Mouse (Mus musculus) adrenal gland, adult 2 months (tissue): ENCODE data around the gene Kcnma1. TPM values are rescaled to one million over a fixed set of nuclear protein-coding genes. Genes with fewer than 3 reads are reported as not detected.

Experiments
- DNase-seq: peaks from one replicate; pipeline ENCODE4 v3.0.0; 2021
- polyA plus RNA-seq: library from polyadenylated mRNA; depleted of rRNA; stranded (reverse); fragments of >200 nt; gene quantifications from 2 replicates; pipeline ENCODE4 v1.2.3, GENCODE M21; 2012
- total RNA-seq, 2 experiments: library from RNA; stranded (reverse); gene quantifications; 2 replicates each; pipeline ENCODE4 v1.2.3; 2021

The Kcnma1 gene
- total and polyA plus RNA-seq, 3 experiments: 27.6 to 77.4 (median 48.9) TPM

DNA sequence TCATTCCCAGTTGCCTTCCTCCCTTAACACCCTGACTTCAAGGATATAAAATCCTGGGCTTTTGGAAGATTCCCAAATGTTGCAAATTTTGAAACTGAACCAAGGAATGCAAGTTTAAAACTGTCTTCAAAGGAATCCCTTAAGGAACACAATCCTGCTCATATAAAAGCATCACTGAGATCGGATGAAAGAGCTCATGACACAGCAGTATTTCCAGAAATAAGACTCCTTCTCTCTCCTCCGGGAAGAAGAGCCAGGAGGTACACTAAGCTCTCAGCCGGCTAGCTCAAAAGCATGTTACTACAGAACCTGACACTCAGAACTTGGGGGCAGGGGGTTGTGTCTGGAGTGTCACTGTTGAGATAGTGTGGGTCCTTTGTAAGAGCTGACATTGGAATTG lies 325.8 kb downstream of the Kcnma1 start:
- no peak for DNase-seq

DNA sequence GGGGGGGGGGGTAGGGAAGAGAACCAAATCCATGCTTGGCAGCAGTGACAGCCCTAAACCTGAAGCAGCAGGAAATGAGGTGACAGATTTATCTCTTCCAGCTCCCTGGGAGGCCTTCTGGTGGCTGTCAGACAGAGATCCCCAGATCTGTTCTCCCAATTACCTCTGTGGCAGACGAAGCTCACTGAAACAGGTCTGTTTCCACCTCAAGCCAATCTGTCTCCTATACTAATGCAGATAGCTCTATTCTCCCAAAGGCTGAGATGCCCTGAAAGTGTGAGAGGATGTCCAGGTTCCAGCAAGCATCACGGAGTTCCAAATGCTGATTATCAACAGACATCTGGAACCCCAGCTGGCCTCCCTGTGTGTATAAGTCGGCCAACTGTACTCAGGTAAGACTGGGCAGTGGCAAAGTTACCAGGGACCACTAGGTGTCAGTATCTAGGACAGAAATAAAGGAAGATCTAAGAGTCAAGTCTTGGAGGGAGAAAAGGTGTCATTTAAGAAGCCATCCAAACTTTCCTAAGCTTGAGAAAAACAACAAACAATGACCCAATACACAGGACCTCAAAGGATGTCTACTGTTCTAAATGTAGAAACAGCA lies 329.7 kb downstream of the Kcnma1 start:
- DNase-seq: peak; percentile 17

DNA sequence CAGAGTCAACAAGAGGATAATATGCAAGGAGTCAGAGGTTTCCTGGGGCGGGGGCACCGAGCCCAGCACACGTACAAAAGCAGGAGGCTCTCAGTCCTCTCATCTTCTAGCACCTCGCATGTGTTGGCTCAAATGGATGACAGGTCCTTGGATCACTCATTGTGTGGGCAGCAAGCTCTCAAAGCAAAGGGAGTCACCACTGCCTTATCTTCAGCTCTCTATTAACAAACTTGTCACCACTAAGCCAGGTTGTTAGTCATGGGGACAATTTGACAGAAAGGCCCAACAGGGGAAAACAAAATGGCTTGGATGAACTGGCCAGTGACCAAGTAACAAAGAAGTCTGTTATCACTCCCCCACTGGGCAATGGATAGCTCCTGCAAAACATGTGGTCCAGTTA lies 331.5 kb downstream of the Kcnma1 start:
- no peak for DNase-seq

DNA sequence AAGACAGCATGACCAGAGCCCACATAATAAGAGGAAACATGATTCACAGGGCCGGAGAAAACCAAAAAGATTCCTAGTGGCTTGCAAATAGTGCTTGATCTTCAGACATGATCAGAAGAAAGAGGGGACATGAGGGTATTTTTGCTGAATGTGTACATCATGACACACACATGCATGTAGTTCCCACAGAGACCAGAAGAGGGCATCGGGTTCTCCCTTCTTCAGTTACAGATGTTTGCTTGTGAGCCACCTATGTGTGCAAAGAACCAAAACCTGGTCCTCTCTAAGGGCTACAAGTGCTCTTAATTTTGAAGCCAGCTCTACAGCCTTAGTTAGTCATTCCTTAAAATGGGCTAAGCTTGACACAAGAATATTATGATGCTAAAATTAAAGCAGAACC lies 334.9 kb downstream of the Kcnma1 start:
- no peak for DNase-seq

DNA sequence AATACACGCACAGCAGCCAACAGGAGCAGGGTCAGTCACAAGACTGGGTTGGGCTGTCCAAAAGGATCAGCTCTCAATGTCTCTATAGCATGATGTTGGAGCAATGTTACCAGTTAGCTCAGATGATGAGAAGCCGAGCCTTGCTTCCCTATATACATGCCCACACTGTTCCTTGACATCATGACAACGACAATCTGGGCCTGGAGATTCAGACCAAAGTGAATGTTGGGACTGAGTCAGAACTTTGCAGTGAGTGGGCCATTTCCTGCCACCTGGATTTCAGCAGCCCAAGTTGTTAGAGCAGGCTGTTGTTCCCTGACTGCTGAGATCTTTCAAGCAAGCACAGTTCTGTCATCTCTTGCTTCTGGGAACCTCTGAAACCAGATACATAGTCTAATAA lies 347.9 kb downstream of the Kcnma1 start:
- DNase-seq: no peak

DNA sequence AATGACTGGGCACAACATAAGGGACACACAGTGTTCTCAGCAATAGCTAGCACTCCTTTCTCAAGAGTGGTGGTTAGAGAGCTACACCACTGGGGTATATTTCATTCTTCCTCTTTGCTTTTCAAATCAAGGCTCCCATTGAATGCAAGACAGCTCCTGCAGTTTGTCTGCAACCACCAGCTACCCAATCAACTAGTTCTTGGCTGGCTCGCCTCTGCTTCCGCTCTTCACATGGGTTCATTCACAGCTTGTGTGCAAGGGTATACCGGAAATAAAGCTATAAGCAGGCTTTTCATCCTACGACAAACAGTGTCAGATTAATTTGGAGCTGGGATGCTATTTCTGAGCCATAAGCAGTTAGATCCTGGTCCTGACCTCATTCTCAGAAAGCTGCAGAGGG lies 362.6 kb downstream of the Kcnma1 start:
- DNase-seq: no peak

DNA sequence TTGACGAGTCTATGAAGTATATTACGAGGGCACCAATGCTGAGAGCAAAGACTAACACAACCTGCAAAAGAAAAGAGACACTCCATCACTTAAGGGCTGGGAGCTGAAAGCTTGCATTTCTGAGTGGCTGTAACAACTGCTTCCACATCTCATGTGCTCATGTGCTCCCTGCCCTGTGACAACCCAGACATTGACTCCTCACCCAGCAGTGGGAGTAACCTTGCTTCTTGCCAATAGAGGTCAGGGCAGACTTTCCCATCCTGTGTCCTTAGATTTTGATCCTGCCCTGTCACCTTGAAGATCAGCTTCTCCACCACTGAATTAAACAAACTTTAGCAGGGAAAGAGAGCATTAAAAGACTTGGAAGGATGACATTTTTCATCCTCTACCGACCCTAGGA lies 364.2 kb downstream of the Kcnma1 start:
- peak; percentile 66 for DNase-seq

DNA sequence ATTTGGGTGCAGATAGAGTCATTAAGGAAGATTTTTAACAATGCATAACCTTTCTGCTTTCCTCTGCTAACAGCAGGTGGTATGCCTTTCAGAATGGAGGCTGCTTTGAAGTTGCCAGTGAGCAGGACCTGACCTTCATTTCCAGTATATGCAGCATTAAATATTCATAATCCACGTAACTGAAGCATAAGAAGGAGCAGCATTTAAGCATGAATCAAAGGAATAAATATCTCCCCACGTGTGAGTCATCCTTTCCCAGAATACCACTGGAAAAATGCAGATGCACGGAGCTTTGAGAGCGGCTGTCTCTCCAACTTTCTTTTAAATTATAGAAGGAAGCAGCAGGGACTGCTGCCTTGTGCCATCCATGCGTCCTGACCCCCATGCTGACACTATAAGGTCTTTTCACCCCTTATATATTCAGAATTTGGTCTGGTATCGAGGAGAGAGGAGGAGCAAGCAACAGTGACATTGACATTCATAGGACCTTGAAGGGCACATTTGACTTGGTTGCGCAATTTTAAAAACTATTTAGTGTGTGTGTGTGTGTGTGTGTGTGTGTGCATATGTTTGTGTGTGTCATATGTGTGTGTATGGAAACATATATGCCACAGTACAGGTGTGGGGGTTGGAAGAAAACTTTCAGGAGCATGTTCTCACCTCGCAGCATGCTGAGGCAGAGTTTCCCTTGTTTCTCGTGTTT lies 368.8 kb downstream of the Kcnma1 start:
- DNase-seq: peak; percentile 63

DNA sequence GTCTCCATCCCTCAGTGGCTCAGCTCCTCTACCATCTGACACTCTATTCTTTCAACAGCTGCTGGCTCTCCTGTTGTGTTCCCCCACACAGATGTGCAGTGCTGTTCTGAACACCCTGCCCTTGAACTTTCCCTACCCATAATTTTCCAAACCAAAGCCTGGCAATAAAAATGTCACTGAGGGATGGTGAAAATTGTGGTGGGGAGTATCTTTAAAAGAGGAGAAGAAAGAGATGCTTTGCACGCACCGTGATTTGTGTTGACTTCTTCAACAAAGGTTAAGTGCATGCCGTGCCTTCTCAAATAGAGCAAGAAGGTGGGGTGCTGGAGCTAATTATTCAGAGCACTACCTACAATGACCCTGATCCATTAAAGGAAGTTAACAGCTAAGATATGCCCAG lies 371.1 kb downstream of the Kcnma1 start:
- DNase-seq: peak; percentile 43

DNA sequence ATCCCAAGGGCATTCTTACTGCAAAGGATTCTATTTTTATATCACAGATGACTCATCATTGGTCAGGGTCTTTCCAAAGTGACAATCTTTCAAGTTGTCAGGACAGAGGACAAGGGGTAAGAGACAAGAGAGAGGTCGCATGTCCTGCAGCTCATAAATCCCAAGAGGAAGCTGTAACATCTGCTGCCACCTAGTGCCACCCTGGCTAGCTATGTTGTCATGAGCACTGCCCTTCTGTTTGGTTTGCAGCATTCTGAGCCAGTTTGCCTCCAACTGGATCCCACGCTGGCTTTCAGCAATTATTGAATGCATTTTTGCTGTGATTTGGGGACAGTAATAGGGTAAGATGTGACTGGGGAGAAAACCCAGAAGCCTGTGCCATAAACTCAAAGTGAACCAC lies 373.6 kb downstream of the Kcnma1 start:
- DNase-seq: peak; percentile 59

DNA sequence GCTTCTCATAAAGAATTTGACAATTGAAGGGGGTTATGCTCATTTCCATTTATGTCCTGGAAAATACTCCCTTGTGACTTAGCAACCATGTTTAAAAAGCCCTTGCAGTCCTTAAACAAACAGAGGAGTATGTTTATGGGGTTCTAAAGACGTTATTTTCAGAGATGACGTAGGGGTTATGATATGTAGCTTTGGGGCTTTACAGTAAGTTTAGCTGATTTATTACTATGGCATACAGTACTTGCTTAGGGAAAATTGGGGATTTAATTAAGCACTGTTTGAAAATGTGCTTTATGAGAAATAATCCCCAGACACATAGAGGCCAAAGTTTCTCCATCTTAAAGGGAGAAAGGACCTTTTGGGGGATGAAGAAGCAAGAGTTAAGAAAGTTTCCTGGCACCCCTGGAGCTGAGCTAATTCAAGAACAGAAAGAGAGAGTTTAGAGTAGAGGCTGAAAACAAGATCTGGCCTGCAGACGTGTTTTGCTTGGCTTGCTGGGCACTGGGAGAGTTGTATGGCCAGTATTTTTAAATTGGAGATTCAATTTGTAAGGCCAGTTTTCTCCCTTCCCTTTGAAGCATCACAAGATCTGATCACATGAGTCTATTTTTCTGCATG lies 376.1 kb downstream of the Kcnma1 start:
- DNase-seq: no peak

DNA sequence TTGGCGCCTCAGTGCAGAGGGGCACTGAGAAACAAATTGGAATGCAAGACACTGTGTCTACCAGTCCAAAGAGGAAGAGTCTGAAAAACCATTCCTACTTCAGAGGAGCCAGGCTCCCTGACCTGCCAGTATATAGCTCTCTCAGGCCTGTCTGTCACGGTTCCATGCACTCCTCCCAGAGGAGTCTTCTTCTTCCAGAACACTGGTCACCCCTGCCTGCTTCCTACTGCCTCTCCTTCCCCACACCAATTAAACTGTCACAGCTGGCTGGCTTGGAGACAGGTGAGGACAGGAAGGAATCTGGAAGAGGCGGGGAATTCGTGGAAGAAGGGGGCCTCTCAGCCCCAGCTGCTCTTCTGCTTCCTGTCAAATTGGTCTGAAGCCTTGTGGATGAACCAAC lies 378.4 kb downstream of the Kcnma1 start:
- DNase-seq: no peak

DNA sequence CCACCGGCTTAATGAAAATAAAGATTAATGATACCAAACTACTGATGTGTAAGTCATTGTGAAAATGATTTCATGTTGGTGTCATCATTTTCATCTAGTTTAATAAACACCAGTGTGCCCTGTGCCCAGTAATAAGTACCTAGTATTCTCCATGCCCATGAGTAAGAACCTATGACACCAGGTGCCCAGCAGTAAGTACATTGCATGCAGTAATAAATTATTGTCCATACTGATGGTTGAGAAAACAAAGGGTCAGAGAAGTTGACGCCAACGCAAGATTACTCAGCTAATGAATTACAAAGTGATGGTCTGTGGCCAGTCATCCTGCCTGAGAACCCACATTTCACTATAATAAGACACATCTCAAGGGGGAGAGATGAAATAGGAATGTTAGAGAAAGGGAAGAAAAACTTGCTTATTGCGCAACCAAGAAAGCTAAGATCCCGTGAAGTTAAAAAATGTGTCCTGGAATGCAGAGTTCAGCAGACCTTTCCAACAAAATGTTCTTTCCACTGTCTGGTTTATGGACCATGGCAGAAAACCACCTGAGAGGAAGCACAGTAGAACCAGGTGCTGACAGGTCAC lies 381.2 kb downstream of the Kcnma1 start:
- no peak for DNase-seq

DNA sequence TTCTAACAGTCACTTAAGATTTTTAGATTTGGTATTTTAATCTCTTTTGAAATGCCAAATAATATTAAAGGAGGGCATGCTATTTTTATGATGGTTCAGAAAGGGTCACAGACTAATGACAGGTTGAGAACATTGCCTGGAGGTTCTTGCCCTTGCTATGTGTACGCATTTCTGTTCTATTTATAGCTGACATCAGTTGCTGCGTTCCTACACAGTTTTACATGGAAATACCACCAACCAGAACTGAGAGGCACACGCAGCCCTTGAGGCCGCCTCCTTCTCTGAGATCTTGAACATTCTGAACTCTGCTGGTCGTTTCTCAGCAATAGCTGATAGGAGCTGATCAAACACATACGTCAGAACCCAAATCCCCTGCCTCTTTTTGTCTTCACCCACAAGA lies 387.4 kb downstream of the Kcnma1 start:
- no peak for DNase-seq

DNA sequence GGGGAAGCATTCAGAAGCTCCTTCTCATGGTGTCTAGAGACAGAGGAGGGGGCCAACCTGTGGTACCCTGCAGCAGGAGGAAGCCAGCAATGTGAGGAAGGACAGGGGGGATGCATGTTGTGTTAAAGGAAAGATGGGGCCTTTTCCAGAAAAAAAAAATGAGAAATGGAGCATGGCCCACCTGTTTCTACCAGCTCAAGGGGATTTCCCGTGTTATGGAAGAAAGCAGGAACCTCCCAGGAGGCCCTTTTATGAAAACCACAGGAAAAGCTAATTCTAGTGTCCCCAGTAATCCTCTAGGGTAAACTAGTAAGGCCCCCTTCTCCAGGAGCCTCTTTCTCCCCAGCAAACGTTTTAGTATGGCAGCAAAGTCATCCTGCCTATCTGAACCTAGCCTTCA lies 388.2 kb downstream of the Kcnma1 start:
- no peak for DNase-seq

DNA sequence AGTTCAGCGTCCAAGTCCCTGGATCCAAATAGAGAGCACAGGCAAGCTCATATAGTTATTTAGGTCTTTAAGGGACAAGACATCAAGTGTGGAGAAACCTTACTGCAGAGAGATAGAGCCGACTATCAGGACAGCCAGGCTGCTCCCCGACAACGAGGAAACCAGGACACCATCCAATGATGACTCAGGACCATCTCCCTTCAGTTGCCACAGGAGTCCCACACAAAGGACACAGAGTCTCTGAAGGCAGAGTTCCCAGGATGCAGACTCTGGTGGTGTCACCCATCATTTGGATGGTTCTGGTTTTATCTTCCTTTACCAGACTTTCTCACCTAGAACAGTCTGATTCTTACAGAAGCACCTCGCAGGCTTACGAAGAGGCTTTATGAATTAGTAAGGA lies 388.9 kb downstream of the Kcnma1 start:
- no peak for DNase-seq

DNA sequence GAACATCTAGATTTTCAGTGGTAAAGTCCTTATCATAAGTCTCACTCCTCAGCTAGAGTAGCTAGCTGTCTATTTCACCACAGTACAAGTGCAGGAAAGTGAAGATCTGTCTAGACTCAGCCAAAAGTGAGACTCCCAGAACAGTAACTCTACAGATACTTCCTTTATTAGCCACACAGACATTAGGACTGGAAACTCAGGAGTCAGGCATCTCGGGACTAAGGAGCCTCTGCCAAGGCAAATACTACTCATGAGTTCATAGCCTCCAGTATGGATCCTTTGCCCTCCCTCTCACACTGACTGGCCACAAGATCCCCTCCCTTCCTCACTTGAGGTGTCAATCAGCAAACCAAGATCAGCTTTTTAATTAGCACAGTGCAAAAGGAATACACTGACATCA lies 389.8 kb downstream of the Kcnma1 start:
- no peak for DNase-seq

DNA sequence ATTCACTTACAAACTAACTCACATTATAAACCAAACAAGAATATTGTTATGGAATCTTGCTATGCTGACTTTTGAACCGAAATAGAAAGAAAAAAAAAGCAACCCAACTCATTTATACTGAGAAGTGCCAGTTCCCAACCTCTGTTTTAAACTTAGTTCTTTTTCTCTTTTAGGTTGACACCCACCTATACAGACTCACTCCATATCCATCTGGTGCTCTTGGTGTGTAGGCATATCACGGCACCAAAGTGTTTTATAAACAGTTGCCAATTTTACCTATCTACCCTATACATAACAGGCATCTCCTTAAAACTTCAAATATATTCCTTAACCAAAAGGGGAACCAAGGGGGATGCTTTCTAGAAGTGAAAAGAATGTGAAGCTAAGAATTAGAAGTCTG lies 393.6 kb downstream of the Kcnma1 start:
- DNase-seq: no peak

DNA sequence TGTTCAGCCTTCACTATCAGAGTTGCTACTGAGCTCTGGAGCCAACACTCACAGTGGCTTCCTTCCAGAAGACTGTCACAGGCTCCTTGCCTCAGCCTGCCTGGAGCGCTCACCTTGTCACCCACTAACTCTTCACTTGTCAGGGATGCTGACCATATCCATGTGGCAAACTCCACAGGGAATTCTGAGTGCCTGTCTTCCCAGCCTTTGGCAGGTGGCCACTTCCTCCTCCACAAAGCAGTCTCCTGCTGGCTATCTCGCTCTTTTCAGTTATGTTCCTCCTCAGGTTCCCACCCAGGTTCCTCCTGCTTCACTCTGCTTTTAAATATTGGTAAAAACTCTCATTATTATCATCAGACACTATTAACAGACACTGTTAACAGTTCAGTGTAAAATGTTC lies 395.3 kb downstream of the Kcnma1 start:
- DNase-seq: no peak

DNA sequence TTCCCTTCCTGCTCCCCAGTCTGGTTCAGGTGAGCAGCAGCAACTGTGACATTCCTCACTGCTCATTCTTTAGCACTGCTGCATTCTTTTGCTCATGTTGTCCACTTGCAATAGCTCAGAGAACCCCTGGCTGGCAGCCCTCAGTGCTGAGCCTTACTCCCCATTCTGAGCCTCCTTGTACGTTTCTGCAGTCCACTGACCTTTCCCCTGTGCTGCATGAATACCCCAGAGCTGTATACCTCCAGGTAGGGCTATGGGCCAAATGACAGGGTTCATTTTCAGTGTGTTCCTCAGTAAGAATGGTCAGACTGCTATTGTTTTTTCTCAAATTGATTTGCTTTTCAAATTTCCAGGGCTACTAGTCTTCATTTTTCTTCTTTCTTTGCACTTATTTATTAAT lies 396.2 kb downstream of the Kcnma1 start:
- no peak for DNase-seq

DNA sequence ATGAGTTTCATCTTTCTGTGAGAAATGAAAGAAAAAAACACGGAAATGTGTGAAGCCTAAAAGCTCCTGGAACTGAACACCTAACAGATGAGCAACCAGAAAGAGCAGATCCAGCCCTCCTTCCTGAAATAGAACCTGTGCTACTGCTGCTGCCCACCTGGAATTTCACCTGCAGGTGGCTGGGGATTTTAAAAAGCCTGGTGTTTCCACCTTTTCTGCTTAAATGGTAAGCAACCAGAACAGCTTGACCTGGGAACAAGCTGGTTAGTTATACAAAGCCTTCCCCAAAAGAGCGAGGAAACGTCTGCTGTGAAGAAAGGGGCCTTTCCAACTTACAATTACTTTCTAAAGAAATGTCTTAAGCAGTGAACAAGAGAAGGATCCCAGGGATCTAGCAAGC lies 404.2 kb downstream of the Kcnma1 start:
- no peak for DNase-seq

DNA sequence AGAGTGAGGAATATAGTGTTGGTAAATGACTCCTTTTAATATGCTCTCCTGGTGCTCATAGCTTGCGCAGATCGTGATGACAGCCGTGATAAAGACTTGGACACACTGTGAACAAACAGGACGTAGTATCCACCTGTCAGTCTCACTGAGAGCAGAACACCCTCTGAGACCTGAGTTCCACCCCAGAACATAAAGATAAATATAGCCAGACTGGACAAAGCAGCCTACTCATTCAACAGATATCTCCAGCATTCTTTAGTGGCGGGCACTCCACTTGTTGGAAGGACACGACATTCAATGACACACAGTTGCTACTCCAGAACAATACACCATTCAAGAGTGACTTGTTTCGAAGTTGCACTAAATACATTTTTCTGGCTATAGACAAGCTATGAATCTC lies 408.6 kb downstream of the Kcnma1 start:
- no peak for DNase-seq

DNA sequence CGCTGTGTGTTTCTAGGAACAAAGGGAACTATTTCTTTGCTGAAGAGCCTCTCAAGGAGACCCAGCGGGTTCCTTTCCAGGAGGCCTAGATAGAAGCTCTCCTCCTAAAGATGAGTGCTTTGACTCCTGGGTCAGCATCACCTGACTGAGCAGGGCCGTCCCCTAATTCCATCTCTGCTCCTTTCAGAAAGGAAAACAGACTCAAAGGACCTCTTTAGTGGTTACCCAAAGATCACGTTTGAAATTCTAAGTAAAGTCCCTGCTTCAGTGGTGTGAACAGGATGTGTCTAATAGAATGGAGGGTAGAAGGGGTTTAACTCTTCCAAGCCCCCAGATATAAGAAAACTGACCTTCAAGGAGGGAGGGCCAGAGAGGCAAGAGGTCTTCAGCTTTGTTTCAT lies 411.4 kb downstream of the Kcnma1 start:
- DNase-seq: no peak

DNA sequence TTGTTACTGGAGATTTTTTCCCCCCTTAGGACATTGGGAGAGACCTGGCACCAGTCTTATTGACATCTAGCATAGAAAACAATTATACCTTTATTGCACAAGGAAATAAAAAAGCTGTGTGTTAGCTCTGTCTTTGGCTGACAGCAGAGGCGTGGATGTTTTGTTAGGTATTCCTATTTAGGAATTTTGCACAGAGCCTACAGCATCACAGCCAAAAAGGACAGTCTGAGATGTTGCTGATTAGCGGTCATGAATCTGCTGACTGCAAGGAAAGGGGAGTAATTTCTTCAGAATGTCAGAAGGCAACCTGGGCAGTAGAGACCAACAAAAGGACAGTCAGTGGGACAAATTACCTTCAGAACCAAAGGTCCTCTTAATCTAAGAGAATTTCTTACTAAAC lies 412.2 kb downstream of the Kcnma1 start:
- DNase-seq: no peak
